Mouse (Mus musculus): ENCODE data around the gene Bglap3. TPM values are rescaled to one million over a fixed set of nuclear protein-coding genes. Genes with fewer than 3 reads are reported as not detected.

Gene Bglap3
- total and polyA plus RNA-seq, 3 experiments = not detected

DNA sequence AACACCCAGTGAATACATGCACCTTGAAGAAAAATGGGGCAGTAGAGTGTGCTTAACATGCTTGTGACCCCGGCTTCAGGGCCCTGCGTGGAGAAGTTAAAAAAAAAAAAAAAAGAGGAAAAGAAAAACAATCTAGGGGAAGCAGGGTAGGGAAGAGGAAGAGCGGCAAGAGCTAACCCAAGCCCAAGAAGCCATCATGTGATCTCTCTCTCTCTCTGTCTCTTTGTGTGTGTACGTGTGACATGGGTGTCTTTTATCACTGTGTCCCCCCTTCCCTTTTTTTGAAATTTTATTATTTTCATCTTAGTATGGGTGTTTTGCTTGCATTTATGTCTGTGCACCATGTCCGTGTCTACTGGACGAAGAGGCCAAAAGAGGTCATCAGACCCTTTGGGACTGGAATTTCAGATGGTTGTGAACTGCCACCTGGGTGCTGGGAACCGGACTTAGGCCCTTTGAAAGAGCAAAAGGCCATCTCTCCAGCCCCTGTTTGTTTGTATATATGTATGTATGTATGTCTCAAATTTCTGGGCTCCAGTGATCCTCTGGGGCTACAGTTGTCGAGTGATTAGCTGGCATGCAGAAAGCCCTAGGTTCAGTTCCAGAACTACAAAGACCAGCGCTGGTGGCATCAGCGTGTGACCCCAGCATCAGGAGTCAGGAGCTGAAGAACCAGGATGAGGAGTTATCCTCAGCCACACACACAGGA lies 31.1 kb upstream of the Bglap3 start:
- H3K4me1 ChIP-seq (ENCODE audit: control insufficient read depth in 1 of 2, insufficient read depth in 2 of 2, low read length in 2 of 2) = peaks cover 0 to 6% of the 10 kb centered on the region in 2 experiments; a peak in 1 of 4 replicates
- peaks cover 13% of the 10 kb centered on the region; the same call in 1 of the 2 replicates for H3K79me2 ChIP-seq (ENCODE audit: control insufficient read depth, insufficient read depth, low read length, poor library complexity)
- no peak for TF ChIP-seq MAX (IDR thresholded peaks at IDR 0.05; ENCODE audit: low read length)
- TF ChIP-seq UBTF (IDR thresholded peaks at IDR 0.05; ENCODE audit: borderline replicate concordance, insufficient read depth, low read depth, low read length) = no peak
- peak; percentile 67 for TF ChIP-seq ZNF384 (IDR thresholded peaks at IDR 0.05; ENCODE audit: low read depth, low read length)
- TF ChIP-seq ZC3H11A (IDR thresholded peaks at IDR 0.05; ENCODE audit: low read depth, low read length) = no peak
- TF ChIP-seq NELFE (IDR thresholded peaks at IDR 0.05; ENCODE audit: low read depth, low read length) = no peak
- no peaks in the 10 kb centered on the region for H3K27me3 ChIP-seq (ENCODE audit: control insufficient read depth in 1 of 2, insufficient read depth in 2 of 2, low read length in 2 of 2)
- H3K9me3 ChIP-seq (replicated peaks; ENCODE audit: insufficient read depth, low read length) = no peaks in the 10 kb centered on the region
- no peak overlapping the region for H3K4me3 ChIP-seq (ENCODE audit: control insufficient read depth in 1 of 2, insufficient read depth in 1 of 2, low read depth in 2 of 2, low read length in 2 of 2)
- no peak overlapping the region for H3K27ac ChIP-seq (ENCODE audit: control insufficient read depth, low read depth, low read length)
- H3K9ac ChIP-seq (ENCODE audit: control insufficient read depth, low read depth, low read length, poor library complexity, severe bottlenecking) = no peak overlapping the region
- DNase-seq (ENCODE audit: low read depth, low spot score) = no peak
- H3K36me3 ChIP-seq (ENCODE audit: control insufficient read depth in 1 of 2, insufficient read depth in 2 of 2, low read length in 2 of 2) = peaks cover 1 to 4% of the 10 kb centered on the region in 2 experiments

DNA sequence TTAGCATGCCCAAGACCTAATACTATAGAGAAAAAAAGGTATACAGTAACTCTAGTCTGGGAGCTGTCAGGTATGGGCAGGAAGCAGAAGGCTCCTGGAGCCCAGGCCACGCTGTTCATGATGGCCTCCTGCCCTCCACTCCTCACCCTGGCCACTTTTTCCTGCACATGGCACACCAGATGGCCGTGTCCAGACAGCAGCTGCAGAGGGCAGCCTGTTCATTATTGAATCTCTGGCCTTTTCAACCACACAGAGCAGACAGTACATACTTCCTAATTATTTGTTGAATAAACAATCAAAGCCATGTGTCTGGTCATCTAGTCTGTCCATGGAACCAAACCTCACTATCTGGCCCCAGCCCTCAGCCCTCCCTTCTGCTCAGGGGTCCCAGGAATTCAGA lies 26.1 kb upstream of the Bglap3 start:
- H3K4me1 ChIP-seq (ENCODE audit: control insufficient read depth in 1 of 2, insufficient read depth in 2 of 2, low read length in 2 of 2) = no peaks in the 10 kb centered on the region
- H3K9ac ChIP-seq (ENCODE audit: control insufficient read depth, low read depth, low read length, poor library complexity, severe bottlenecking) = no peak overlapping the region
- H3K9me3 ChIP-seq (replicated peaks; ENCODE audit: insufficient read depth, low read length) = no peaks in the 10 kb centered on the region
- no peak overlapping the region for H3K27ac ChIP-seq (ENCODE audit: control insufficient read depth, low read depth, low read length)
- peaks cover 0 to 7% of the 10 kb centered on the region in 2 experiments; a peak in 2 of 4 replicates for H3K36me3 ChIP-seq (ENCODE audit: control insufficient read depth in 1 of 2, insufficient read depth in 2 of 2, low read length in 2 of 2)
- H3K4me3 ChIP-seq (ENCODE audit: control insufficient read depth in 1 of 2, insufficient read depth in 1 of 2, low read depth in 2 of 2, low read length in 2 of 2) = no peak overlapping the region
- TF ChIP-seq POLR2AphosphoS5 (IDR thresholded peaks at IDR 0.05; ENCODE audit: borderline replicate concordance, low read depth, low read length) (no peak), RAD21 (IDR thresholded peaks at IDR 0.05; ENCODE audit: low read depth, low read length) (no peak), MYC (IDR thresholded peaks at IDR 0.05; ENCODE audit: low read depth, low read length) (no peak), ZMIZ1 (IDR thresholded peaks at IDR 0.05; ENCODE audit: low read depth, low read length) (no peak), MYB (IDR thresholded peaks at IDR 0.05; ENCODE audit: low read depth, low read length) (no peak), ETS1 (IDR thresholded peaks at IDR 0.05; ENCODE audit: low read depth, low read length) (no peak), SIN3A (IDR thresholded peaks at IDR 0.05; ENCODE audit: low read length) (no peak), POLR2AphosphoS2 (IDR thresholded peaks at IDR 0.05; ENCODE audit: low read length) (no peak), NRF1 (IDR thresholded peaks at IDR 0.05; ENCODE audit: insufficient read depth, low read depth, low read length, poor library complexity, severe bottlenecking) (no peak)
- no peaks in the 10 kb centered on the region for H3K27me3 ChIP-seq (ENCODE audit: control insufficient read depth in 1 of 2, insufficient read depth in 2 of 2, low read length in 2 of 2)
- H3K79me2 ChIP-seq (ENCODE audit: control insufficient read depth, insufficient read depth, low read length, poor library complexity) = no peaks in the 10 kb centered on the region; the same call in 1 of the 2 replicates
- DNase-seq (ENCODE audit: low read depth, low spot score) = no peak
